Mouse (Mus musculus): Measurements from ENCODE around the gene Gm17490.

The Gm17490 gene

GRCm38 (mm10) chr2:11625890-11626289 lies at the start of gene Gm17490:
Gene Gm17490 (minus strand): TSS chr2:11626264.
- DNase-seq (ENCODE audit: low spot score) = no peak

GRCm38 (mm10) chr2:11672144-11672543 lies 46.1 kb upstream of the Gm17490 start:
- no peak for DNase-seq (ENCODE audit: low spot score)

GRCm38 (mm10) chr2:11665326-11665725 lies 39.3 kb upstream of the Gm17490 start:
- DNase-seq (ENCODE audit: low spot score) = no peak

GRCm38 (mm10) chr2:11664806-11665205 lies 38.7 kb upstream of the Gm17490 start:
- no peak for DNase-seq (ENCODE audit: low spot score)

GRCm38 (mm10) chr2:11664367-11664766 lies 38.3 kb upstream of the Gm17490 start:
- DNase-seq (ENCODE audit: low spot score) = no peak

- peak; percentile 92 for DNase-seq (ENCODE audit: low spot score)
These were observed 37.9 kb upstream of the Gm17490 start for GRCm38 (mm10) chr2:11663961-11664360.

- no peak for DNase-seq (ENCODE audit: low spot score)
These were observed 36.8 kb upstream of the Gm17490 start for GRCm38 (mm10) chr2:11662907-11663230.

GRCm38 (mm10) chr2:11662143-11662906 lies 36.3 kb upstream of the Gm17490 start:
- no peak for DNase-seq (ENCODE audit: low spot score)

- no peak for DNase-seq (ENCODE audit: low spot score)
These were observed 33.2 kb upstream of the Gm17490 start for GRCm38 (mm10) chr2:11659263-11659662.

- DNase-seq (ENCODE audit: low spot score) = no peak
These were observed 31.5 kb upstream of the Gm17490 start for GRCm38 (mm10) chr2:11657581-11657980.

GRCm38 (mm10) chr2:11654990-11655931 lies 29.2 kb upstream of the Gm17490 start:
- DNase-seq (ENCODE audit: low spot score) = no peak

GRCm38 (mm10) chr2:11653780-11654179 lies 27.7 kb upstream of the Gm17490 start:
- no peak for DNase-seq (ENCODE audit: low spot score)

GRCm38 (mm10) chr2:11653330-11653729 lies 27.3 kb upstream of the Gm17490 start:
- no peak for DNase-seq (ENCODE audit: low spot score)

GRCm38 (mm10) chr2:11652780-11653179 lies 26.7 kb upstream of the Gm17490 start:
- no peak for DNase-seq (ENCODE audit: low spot score)

GRCm38 (mm10) chr2:11652196-11652595 lies 26.1 kb upstream of the Gm17490 start:
- no peak for DNase-seq (ENCODE audit: low spot score)

GRCm38 (mm10) chr2:11651476-11651875 lies 25.4 kb upstream of the Gm17490 start:
- no peak for DNase-seq (ENCODE audit: low spot score)

GRCm38 (mm10) chr2:11645297-11645696 lies 19.2 kb upstream of the Gm17490 start:
- no peak for DNase-seq (ENCODE audit: low spot score)

GRCm38 (mm10) chr2:11644057-11644456 lies 18.0 kb upstream of the Gm17490 start:
- no peak for DNase-seq (ENCODE audit: low spot score)

- no peak for DNase-seq (ENCODE audit: low spot score)
These were observed 16.4 kb upstream of the Gm17490 start, which contains the start of gene Il2ra for GRCm38 (mm10) chr2:11642451-11642941. Gene Il2ra (plus strand): TSS chr2:11642807.

GRCm38 (mm10) chr2:11637115-11637514 lies 11.1 kb upstream of the Gm17490 start:
- DNase-seq (ENCODE audit: low spot score) = peak; percentile 9

- DNase-seq (ENCODE audit: low spot score) = no peak
These were observed 10.0 kb upstream of the Gm17490 start for GRCm38 (mm10) chr2:11636138-11636480.

- no peak for DNase-seq (ENCODE audit: low spot score)
These were observed 9.5 kb upstream of the Gm17490 start for GRCm38 (mm10) chr2:11635471-11636137.
